Mouse (Mus musculus) olfactory bulb, adult 2 months (tissue): ENCODE measurements around the gene Txndc5. TPM values are rescaled to one million over a fixed set of nuclear protein-coding genes. Genes with fewer than 3 reads are reported as not detected.

Source experiments
- H3K27ac ChIP-seq: fragments of 200-500 bp; 2 replicates; pipeline ENCODE4 v1.5.1; 2012; ENCODE audit warnings: low read depth, low read length; ENCODE audit not compliant: insufficient read depth
- H3K4me1 ChIP-seq: fragments of 200-500 bp; 2 replicates; pipeline ENCODE4 v1.6.1; 2012; ENCODE audit warnings: low read length; ENCODE audit not compliant: control insufficient read depth, insufficient read depth
- H3K4me3 ChIP-seq: fragments of 200-500 bp; 2 replicates; pipeline ENCODE4 v1.5.1; 2012; ENCODE audit warnings: mild to moderate bottlenecking, low read depth, low read length, moderate library complexity; ENCODE audit not compliant: insufficient read depth
- CTCF ChIP-seq: fragments of 200-500 bp; IDR thresholded peaks from 2 replicates; pipeline ENCODE4 v1.5.1; 2012; ENCODE audit warnings: low read depth, mild to moderate bottlenecking, low read length, moderate library complexity; ENCODE audit not compliant: insufficient read depth
- POLR2A ChIP-seq: fragments of 200-500 bp; IDR thresholded peaks from 2 replicates; pipeline ENCODE4 v1.6.1; 2012; ENCODE audit warnings: mild to moderate bottlenecking, low read depth, low read length, moderate library complexity; ENCODE audit not compliant: insufficient read depth
- WGBS: fragments of 180-500 bp; shearing (Covaris S2); methylation state at CpG from one replicate; pipeline ENCODE4 v1.1.7; 2018; 5-methylcytosine and 5-hydroxymethylcytosine counted together
- polyA plus RNA-seq: library from polyadenylated mRNA; stranded (reverse); fragments of >200 nt; gene quantifications from 2 replicates; pipeline ENCODE4 v1.2.4, GENCODE M21; 2012; ENCODE audit warnings: low replicate concordance; ENCODE audit not compliant: missing spikeins, insufficient read depth, insufficient read length

The Txndc5 gene
- not detected in 2 replicates for polyA plus RNA-seq

DNA sequence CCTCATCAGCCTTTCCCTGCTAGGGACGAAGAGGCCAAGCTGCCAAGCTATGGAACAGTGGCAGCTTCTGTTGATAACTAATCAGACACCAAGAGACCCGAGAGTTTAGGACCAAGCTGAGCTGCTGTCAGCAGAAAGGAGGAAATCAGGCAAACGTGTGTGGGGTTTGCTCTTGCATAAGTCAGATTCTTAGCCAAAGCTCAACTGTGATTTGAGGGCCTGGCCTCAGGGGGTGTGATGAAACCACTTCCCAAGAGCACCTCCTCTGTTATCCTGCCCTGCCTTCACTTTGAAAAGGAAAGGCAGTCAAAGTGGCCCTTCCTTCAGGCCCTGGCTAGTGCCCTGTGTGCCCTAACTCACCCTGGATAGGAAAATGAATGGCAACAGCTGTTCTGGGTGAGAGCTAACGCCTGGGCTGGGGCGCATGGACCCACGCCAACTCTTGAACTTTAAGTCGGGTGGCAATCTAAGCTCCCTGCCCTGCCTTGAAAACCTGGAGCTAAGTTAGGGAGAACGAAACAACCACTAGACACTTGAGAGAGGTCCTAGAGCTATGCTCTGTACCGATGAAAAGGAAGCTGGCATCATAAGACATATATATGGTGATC is at the start of gene Txndc5:
Gene Txndc5, minus strand, starts transcription at position 138 of the 608 bp plus-strand sequence.
- WGBS: 51% methylated on average over 9 of the region's 9 CpGs
- Histone ChIP-seq H3K4me1 (peaks cover 7% of the 10 kb centered on the region), H3K4me3 (peak within 1 kb of the TSS; percentile 88), H3K27ac (peak within 1 kb of the TSS; percentile 59; the same call in 1 of the 2 replicates)
- TF ChIP-seq CTCF (no peak), POLR2A (no peak)

DNA sequence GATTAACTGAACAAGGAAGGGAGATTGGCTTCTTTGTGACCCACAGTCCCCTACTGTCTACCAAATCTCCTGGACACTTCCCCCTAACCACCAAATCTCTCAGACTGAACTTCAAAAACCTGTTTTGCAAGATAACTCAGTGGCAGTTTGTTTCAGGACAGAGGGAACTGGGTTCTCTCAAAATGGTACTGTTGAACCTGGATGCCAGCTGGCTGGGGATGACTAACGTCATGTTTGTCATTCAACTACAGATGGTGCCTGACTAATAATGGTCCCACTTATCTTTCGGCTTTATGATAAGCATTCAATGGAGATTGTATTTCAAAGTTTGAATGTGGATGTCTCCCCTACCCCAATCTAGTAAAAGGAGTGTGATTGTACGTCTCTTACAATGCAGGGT is 46.0 kb upstream of the Txndc5 start:
- Histone ChIP-seq H3K4me1 (no peaks in the 10 kb centered on the region), H3K4me3 (no peak overlapping the region), H3K27ac (no peak overlapping the region)
- TF ChIP-seq CTCF (no peak), POLR2A (no peak)
- 69% methylated on average over 3 of the region's 3 CpGs for WGBS

DNA sequence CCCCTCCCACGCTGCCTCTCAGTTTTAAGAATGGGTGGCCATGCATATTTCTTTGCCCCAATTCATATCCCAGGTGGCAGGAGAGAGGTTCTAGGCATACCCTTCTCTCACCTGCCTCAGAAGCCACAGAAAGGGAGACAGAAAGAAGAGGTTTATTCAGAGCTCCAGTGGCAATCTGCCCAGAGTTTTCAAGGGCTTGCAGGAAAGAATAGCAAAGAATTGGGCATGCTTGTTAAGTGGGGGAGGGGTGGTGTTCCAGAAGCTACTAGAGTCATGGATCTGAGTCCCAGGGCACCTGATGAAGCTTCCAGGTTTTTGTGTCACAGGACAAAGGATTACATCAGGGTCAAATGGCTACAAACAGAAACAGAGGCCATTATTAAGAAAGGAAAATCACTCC is 44.7 kb upstream of the Txndc5 start:
- TF ChIP-seq POLR2A: no peak
- no peak for TF ChIP-seq CTCF
- Histone ChIP-seq H3K4me1 (no peaks in the 10 kb centered on the region), H3K4me3 (no peak overlapping the region), H3K27ac (no peak overlapping the region)
- 91% methylated on average over 1 of the region's 1 CpGs for WGBS

DNA sequence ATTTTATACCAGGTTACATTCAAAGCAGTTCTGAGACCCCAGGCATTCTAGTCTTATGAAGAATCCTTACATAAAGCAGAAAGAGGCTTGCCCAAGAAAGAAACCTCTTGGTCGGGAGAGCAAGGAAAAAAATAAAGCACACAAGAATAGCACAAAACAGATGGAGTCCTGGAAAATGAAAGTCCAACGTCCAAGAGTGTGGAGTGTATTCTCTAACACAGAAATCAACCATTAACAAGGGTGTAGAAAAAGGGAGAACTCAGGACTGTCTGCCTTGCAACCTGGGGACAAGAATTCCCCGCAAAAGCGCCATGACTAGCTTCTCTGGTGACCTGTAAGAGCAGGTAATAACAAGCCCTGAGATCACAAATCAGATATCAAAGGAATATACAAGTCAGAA is 36.6 kb upstream of the Txndc5 start:
- WGBS: 77% methylated on average over 4 of the region's 4 CpGs
- no peak for TF ChIP-seq CTCF
- TF ChIP-seq POLR2A: no peak
- no peak overlapping the region for H3K27ac ChIP-seq
- H3K4me3 ChIP-seq: no peak overlapping the region
- H3K4me1 ChIP-seq: no peaks in the 10 kb centered on the region

DNA sequence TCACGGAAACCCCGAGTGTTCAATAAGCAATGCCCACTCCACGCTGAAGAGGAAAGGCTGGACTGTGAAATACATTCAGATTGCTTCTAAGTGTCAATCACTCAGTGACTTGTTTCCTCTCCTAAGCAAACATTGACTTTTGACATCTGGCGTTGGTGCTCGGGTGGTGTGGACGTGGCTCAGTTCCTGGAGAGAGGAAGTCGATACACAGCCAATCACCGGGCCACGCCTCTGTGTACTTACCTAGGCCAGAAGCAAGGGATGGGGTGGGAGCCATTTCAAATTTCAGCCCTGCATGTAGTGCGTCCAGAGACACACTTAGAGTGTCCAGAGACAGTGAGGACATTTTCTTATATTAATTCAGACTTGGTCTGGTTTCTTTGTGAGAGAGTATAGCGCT is 26.0 kb upstream of the Txndc5 start:
- no peak overlapping the region for H3K4me3 ChIP-seq
- WGBS: 84% methylated on average over 11 of the region's 11 CpGs
- H3K4me1 ChIP-seq: no peaks in the 10 kb centered on the region
- no peak for TF ChIP-seq POLR2A
- TF ChIP-seq CTCF: no peak
- H3K27ac ChIP-seq: no peak overlapping the region

DNA sequence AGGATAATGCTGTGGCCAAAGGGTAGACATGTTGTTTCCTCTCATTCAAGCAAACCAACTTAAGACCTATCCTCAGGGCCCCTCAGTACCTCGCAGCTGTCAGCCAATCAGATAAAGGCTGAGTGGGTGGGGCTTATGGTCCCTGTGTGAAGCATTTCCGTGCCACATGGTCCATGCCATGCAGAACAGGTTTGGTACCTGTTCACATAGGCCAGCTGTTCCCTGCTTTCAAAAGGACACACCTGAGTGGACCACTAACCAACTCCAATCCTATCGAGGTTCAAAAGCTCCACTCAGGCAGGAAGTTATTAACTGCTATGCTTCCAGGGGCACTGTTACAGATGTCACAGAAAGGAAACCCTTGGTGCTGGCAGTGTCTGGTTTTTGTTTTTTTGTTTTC is 25.6 kb upstream of the Txndc5 start:
- no peak overlapping the region for H3K27ac ChIP-seq
- no peaks in the 10 kb centered on the region for H3K4me1 ChIP-seq
- 79% methylated on average over 3 of the region's 3 CpGs for WGBS
- no peak overlapping the region for H3K4me3 ChIP-seq
- no peak for TF ChIP-seq POLR2A
- TF ChIP-seq CTCF: no peak

DNA sequence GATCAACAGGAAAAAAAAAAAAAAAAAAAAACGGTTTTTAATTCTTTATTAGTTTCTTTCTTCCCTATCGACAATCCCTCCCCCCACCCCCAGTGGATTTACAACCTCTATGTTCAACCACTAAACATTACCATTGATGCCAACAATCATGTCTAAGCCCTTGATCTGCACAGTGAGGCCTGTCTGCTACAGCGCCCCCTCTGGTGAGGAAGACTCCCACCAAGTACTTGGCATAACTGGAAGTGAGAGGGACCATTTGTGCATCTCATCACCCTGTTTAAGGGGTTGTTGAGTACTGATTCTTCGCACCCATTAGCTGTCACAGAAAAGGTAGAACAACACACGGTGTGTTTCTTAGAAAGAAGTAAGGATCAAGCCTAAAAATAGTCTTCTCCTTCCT is 20.1 kb upstream of the Txndc5 start:
- 70% methylated on average over 5 of the region's 5 CpGs for WGBS
- Histone ChIP-seq H3K4me1 (0 out of 2 replicates have a peak, but pooled peaks cover 2% of the 10 kb centered on the region), H3K27ac (no peak overlapping the region), H3K4me3 (no peak overlapping the region)
- TF ChIP-seq CTCF (no peak), POLR2A (no peak)

DNA sequence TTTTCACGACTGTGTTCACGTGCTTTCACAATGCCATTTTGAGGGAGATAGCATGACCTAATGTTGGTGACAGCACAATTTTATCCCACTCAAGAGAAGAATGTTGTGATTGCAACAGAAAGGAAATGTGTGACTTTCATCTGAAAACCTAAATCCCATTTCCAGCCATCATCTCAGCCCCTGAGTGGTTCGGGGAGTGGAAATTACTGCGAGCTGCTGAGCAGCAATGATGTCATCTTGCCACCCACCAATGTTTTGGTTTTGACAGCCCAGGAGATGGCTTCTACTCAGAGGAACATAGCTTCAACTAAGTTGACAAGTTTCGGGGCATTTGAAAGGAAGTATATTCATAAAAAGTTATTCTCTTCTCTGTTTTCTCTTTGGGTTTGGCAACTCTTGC is 19.1 kb upstream of the Txndc5 start:
- no peak for TF ChIP-seq CTCF
- no peak for TF ChIP-seq POLR2A
- Histone ChIP-seq H3K4me3 (no peak overlapping the region), H3K27ac (no peak overlapping the region), H3K4me1 (0 out of 2 replicates have a peak, but pooled peaks cover 2% of the 10 kb centered on the region)
- WGBS: 85% methylated on average over 5 of the region's 5 CpGs

DNA sequence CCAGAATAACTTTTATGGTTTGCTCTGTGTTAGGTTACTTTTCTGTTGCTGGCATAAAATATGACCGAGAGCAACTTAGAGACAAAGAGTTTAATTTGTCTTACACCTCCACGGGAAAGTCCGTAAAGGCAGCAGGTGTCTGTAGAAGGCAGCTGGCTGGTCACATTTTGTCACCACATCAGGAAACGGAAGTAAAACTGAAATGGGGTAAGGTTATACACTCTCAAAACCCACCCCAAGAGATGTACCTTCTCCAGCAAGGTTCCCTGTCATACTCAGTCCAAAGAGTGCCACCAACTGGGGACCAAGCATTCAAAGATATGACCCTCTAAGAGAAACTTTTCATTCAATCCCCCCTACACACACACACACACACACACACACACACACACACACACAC is 18.1 kb upstream of the Txndc5 start:
- 93% methylated on average over 4 of the region's 4 CpGs for WGBS
- Histone ChIP-seq H3K4me3 (no peak overlapping the region), H3K27ac (no peak overlapping the region), H3K4me1 (0 out of 2 replicates have a peak, but pooled peaks cover 2% of the 10 kb centered on the region)
- TF ChIP-seq CTCF (no peak), POLR2A (no peak)

DNA sequence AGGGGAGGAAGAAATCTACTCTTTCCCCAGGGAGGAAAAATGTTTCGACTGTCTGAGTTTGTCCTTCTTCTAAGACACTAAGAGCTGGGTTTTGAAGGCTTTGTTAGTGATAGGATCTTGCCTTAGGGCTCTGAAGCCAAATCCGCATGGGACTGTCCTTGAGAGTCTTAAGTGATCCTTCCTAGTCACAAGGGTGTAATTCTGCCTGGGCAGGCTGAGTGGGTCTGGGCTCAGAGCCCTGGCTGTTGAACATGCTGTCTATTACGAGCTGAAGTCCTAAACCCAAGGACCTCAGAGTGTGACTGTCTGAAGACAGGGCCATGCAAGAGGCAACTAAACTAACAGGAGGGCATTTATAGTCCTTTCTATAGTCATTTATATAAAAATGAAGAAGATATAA is 16.8 kb upstream of the Txndc5 start:
- 53% methylated on average over 3 of the region's 3 CpGs for WGBS

More for the DNA sequence above, 16.8 kb upstream of the Txndc5 start:
- H3K27ac ChIP-seq: no peak overlapping the region
- TF ChIP-seq POLR2A (no peak), CTCF (no peak)
- H3K4me1 ChIP-seq: 0 out of 2 replicates have a peak, but pooled peaks cover 2% of the 10 kb centered on the region
- H3K4me3 ChIP-seq: no peak overlapping the region
